Mouse (Mus musculus): ENCODE measurements at regions not wholly inside any gene's neighbourhood (a gene's known extent, or its start where the extent isn't known, plus 50 kb on each side); places are given as distances from the start of the nearest gene placed in this dataset.
A peak's percentile ranks its signal among the peaks of the same experiment; 100 is the strongest.

DNA sequence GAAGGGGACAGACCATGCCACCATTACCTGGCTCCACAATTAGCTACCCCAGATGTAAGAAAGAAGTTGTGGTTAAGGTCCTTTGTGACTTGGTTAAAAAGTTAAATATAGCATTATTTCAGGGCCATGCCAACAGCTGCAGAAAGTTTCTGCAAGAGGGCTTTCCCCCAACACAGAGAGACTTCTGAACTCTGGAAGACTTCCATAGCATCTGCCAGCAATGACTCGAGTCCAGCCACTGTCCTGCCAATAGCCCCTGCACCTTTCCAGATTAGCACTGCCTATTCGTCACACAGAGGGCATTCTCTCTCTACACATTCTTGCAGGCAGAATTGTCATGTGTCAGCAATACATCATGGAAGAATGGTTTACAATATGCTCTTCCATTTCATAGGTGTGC lies 89.3 kb upstream of the Ghr start:
- H3K36me3 ChIP-seq (ENCODE audit: control insufficient read depth, insufficient read depth, low read length): no peaks in the 10 kb centered on the region
- no peaks in the 10 kb centered on the region for H3K4me1 ChIP-seq (ENCODE audit: control insufficient read depth, insufficient read depth, low read length)
- H3K27ac ChIP-seq (replicated peaks; ENCODE audit: insufficient read depth, low read depth, low read length): no peak overlapping the region
- 68% methylated on average over 2 of the region's 2 CpGs for WGBS
- no peak overlapping the region for H3K4me3 ChIP-seq (ENCODE audit: insufficient read depth, low read depth, low read length)
- H3K27me3 ChIP-seq (ENCODE audit: control insufficient read depth, insufficient read depth, low read length): no peaks in the 10 kb centered on the region
- H3K79me2 ChIP-seq (ENCODE audit: control insufficient read depth, insufficient read depth, low read length): no peaks in the 10 kb centered on the region
- DNase-seq (ENCODE audit: extremely low read depth, low read depth, low spot score): no peak
- no peak for TF ChIP-seq CTCF (IDR thresholded peaks at IDR 0.05; ENCODE audit: low read depth, low read length)
- no peak for TF ChIP-seq POLR2A (IDR thresholded peaks at IDR 0.05; ENCODE audit: extremely low read depth, insufficient read depth, low read length)
- no peak overlapping the region for H3K9ac ChIP-seq (ENCODE audit: low read depth, low read length)

- no peak for TF ChIP-seq CTCF (IDR thresholded peaks at IDR 0.05; ENCODE audit: low read depth, low read length)
- TF ChIP-seq POLR2A (IDR thresholded peaks at IDR 0.05; ENCODE audit: extremely low read depth, insufficient read depth, low read length): no peak
- no peaks in the 10 kb centered on the region for H3K4me1 ChIP-seq (ENCODE audit: control insufficient read depth, insufficient read depth, low read length)
- DNase-seq (ENCODE audit: extremely low read depth, low read depth, low spot score): no peak
- H3K27ac ChIP-seq (replicated peaks; ENCODE audit: insufficient read depth, low read depth, low read length): no peak overlapping the region
- no peak overlapping the region for H3K4me3 ChIP-seq (ENCODE audit: insufficient read depth, low read depth, low read length)
- no peaks in the 10 kb centered on the region for H3K36me3 ChIP-seq (ENCODE audit: control insufficient read depth, insufficient read depth, low read length)
- H3K27me3 ChIP-seq (ENCODE audit: control insufficient read depth, insufficient read depth, low read length): no peaks in the 10 kb centered on the region
- 88% methylated on average over 3 of the region's 3 CpGs for WGBS
- H3K9ac ChIP-seq (ENCODE audit: low read depth, low read length): no peak overlapping the region
- H3K79me2 ChIP-seq (ENCODE audit: control insufficient read depth, insufficient read depth, low read length): no peaks in the 10 kb centered on the region
Measured at GRCm38 (mm10) chr15:3671169-3671568, 87.9 kb upstream of the Ghr start.

DNA sequence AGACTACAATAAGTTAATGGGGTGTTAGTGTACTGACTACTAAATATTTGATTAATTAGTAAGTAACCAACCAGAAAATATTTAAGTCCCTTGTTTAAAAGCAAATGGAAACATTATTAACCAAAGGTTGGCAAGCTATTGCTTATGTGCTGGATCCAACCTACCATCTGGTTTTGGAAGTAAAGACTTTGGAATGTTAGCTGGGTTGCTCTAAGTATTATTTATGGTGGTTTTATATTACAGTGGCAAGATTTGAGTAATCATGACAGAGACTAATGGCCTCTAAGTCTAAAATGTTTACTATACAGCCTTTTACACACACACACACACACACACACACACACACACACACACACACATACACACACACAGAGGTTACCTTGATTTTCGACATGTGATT lies 86.1 kb upstream of the Ghr start:
- TF ChIP-seq POLR2A (IDR thresholded peaks at IDR 0.05; ENCODE audit: extremely low read depth, insufficient read depth, low read length) (no peak), CTCF (IDR thresholded peaks at IDR 0.05; ENCODE audit: low read depth, low read length) (no peak)

DNA sequence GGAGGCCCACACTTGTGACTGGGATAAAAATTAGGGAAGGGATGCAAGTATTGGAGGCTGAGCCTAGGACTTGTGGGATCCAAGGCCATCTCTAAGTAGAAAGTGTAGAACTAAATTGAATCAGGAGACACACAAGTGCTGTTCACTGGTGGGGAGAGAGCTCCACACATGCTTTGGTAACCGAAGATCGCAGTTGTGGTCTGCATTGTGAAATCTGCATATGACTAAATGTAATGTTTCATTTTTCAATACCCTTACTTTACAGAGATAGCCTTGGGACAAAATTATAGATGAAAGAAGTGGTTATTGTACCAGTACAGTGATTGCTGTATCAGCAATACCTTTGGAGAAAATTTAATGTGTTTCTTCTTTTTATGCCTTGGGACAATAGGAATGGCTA lies 85.6 kb upstream of the Ghr start:
- no peaks in the 10 kb centered on the region for H3K36me3 ChIP-seq (ENCODE audit: control insufficient read depth, insufficient read depth, low read length)
- 96% methylated on average over 2 of the region's 2 CpGs for WGBS

More for the DNA sequence above, 86.1 kb upstream of the Ghr start:
- Histone ChIP-seq H3K4me3 (ENCODE audit: insufficient read depth, low read depth, low read length) (no peak overlapping the region), H3K9ac (ENCODE audit: low read depth, low read length) (no peak overlapping the region), H3K36me3 (ENCODE audit: control insufficient read depth, insufficient read depth, low read length) (no peaks in the 10 kb centered on the region), H3K27me3 (ENCODE audit: control insufficient read depth, insufficient read depth, low read length) (no peaks in the 10 kb centered on the region), H3K79me2 (ENCODE audit: control insufficient read depth, insufficient read depth, low read length) (no peaks in the 10 kb centered on the region), H3K27ac (replicated peaks; ENCODE audit: insufficient read depth, low read depth, low read length) (no peak overlapping the region), H3K4me1 (ENCODE audit: control insufficient read depth, insufficient read depth, low read length) (no peaks in the 10 kb centered on the region)
- 89% methylated on average over 1 of the region's 1 CpGs for WGBS
- no peak for DNase-seq (ENCODE audit: extremely low read depth, low read depth, low spot score)

DNA sequence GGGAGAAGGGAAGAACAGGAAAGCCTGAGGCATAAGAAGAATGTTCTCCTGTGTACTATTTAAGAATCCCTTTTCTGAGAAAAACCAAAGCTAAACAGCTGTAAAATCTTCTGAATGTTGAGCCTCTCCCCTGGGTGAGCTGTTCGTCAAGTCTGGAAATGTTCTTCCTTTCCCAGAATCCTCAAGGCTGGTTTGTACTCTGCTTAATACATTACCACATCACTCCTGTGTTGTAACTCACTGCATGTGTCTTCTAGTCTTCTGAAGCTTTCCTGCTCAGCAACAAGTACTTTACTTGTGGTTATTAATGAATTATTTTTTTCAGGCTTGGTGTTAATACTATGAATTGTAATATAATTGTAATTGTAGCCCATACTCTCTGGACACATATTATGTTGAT lies 65.4 kb upstream of the Ghr start:
- no peak for DNase-seq (ENCODE audit: extremely low read depth, low read depth, low spot score)
- no peak for TF ChIP-seq CTCF (IDR thresholded peaks at IDR 0.05; ENCODE audit: low read depth, low read length)
- no peak for TF ChIP-seq POLR2A (IDR thresholded peaks at IDR 0.05; ENCODE audit: extremely low read depth, insufficient read depth, low read length)
- Histone ChIP-seq H3K27me3 (ENCODE audit: control insufficient read depth, insufficient read depth, low read length) (no peaks in the 10 kb centered on the region), H3K4me3 (ENCODE audit: insufficient read depth, low read depth, low read length) (no peak overlapping the region), H3K79me2 (ENCODE audit: control insufficient read depth, insufficient read depth, low read length) (no peaks in the 10 kb centered on the region), H3K27ac (replicated peaks; ENCODE audit: insufficient read depth, low read depth, low read length) (no peak overlapping the region), H3K9ac (ENCODE audit: low read depth, low read length) (no peak overlapping the region), H3K36me3 (ENCODE audit: control insufficient read depth, insufficient read depth, low read length) (no peaks in the 10 kb centered on the region), H3K4me1 (ENCODE audit: control insufficient read depth, insufficient read depth, low read length) (no peaks in the 10 kb centered on the region)
- 47% methylated on average over 1 of the region's 1 CpGs for WGBS

More for the DNA sequence above, 85.6 kb upstream of the Ghr start:
- Histone ChIP-seq H3K27ac (replicated peaks; ENCODE audit: insufficient read depth, low read depth, low read length) (no peak overlapping the region), H3K4me3 (ENCODE audit: insufficient read depth, low read depth, low read length) (no peak overlapping the region), H3K4me1 (ENCODE audit: control insufficient read depth, insufficient read depth, low read length) (no peaks in the 10 kb centered on the region), H3K9ac (ENCODE audit: low read depth, low read length) (no peak overlapping the region), H3K79me2 (ENCODE audit: control insufficient read depth, insufficient read depth, low read length) (no peaks in the 10 kb centered on the region), H3K27me3 (ENCODE audit: control insufficient read depth, insufficient read depth, low read length) (no peaks in the 10 kb centered on the region)
- DNase-seq (ENCODE audit: extremely low read depth, low read depth, low spot score): no peak
- TF ChIP-seq POLR2A (IDR thresholded peaks at IDR 0.05; ENCODE audit: extremely low read depth, insufficient read depth, low read length) (no peak), CTCF (IDR thresholded peaks at IDR 0.05; ENCODE audit: low read depth, low read length) (no peak)

GRCm38 (mm10) chr15:3640091-3640490 lies 56.8 kb upstream of the Ghr start:
- TF ChIP-seq POLR2A (IDR thresholded peaks at IDR 0.05; ENCODE audit: extremely low read depth, insufficient read depth, low read length): no peak
- TF ChIP-seq CTCF (IDR thresholded peaks at IDR 0.05; ENCODE audit: low read depth, low read length): no peak
- no peaks in the 10 kb centered on the region for H3K79me2 ChIP-seq (ENCODE audit: control insufficient read depth, insufficient read depth, low read length)
- no peaks in the 10 kb centered on the region for H3K36me3 ChIP-seq (ENCODE audit: control insufficient read depth, insufficient read depth, low read length)
- 18% methylated on average over 5 of the region's 5 CpGs for WGBS
- H3K27ac ChIP-seq (replicated peaks; ENCODE audit: insufficient read depth, low read depth, low read length): peak overlapping the region; percentile 58
- no peak overlapping the region for H3K9ac ChIP-seq (ENCODE audit: low read depth, low read length)
- H3K4me3 ChIP-seq (ENCODE audit: insufficient read depth, low read depth, low read length): no peak overlapping the region
- peak; percentile 94 for DNase-seq (ENCODE audit: extremely low read depth, low read depth, low spot score)
- H3K27me3 ChIP-seq (ENCODE audit: control insufficient read depth, insufficient read depth, low read length): no peaks in the 10 kb centered on the region
- peaks cover 11% of the 10 kb centered on the region; the same call in 1 of the 2 replicates for H3K4me1 ChIP-seq (ENCODE audit: control insufficient read depth, insufficient read depth, low read length)
